Mouse (Mus musculus): ENCODE measurements around the gene Serinc5. TPM values are rescaled to one million over a fixed set of nuclear protein-coding genes. Genes with fewer than 3 reads are reported as not detected.

The Serinc5 gene
- polyA plus RNA-seq, 1 experiment, result 8.7 TPM

GRCm38 (mm10) chr13:92736516-92737300 is 125.8 kb downstream of the Serinc5 start:
- TF ChIP-seq GATA1 (IDR thresholded peaks at IDR 0.05; ENCODE audit: low read length), result no peak

DNA sequence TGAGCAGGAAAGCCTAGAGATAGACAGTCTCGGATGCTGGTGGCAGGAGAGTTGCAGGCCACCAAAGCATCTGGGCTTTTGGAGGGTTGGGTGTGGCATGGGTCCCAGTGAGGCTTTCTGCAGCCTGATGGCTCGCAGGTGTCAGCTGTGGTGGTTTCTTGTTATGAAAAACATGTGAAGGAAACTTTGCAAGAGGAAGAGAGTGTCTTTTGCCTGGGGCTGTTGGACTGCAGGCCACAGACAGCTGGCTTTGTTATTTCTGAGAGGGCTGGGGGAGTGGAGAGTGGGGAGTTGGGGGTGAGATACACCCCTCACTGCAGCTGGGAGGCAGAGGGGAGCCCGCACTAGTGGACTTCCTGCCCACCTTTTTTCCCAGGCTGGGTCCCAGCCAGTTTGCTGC is 127.9 kb downstream of the Serinc5 start:
- TF ChIP-seq GATA1 (IDR thresholded peaks at IDR 0.05; ENCODE audit: low read length), result no peak

- no peak for TF ChIP-seq GATA1 (IDR thresholded peaks at IDR 0.05; ENCODE audit: low read length)
Measured at GRCm38 (mm10) chr13:92739858-92740257, 129.0 kb downstream of the Serinc5 start.

DNA sequence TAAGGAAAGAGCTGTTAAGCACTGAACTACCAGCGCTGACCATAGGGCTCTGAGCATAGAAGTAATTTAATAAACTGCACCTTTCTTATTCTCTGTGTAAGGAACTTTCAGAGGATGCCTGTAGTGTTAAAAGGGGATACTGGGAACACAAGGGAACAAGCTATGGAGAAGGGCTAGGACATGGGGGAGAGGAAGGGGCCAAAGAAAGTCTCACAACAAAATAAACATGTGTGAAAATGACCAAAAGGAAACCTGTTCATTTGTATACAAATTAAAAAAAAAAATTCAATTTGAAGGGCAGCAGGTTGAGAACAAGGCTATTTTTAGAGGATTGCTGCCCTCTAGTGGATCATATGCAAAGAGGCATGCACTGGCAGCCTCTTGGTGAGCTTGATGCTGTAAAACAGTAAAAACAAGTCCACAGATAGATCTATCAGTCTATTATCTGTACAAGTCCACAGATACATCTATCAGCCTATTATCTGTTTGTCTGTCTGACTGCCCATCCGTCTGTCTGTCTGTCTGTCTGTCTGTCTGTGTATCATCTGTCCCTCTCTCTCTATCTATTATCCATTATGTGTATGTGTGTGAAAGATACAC is 129.9 kb downstream of the Serinc5 start:
- TF ChIP-seq GATA1 (IDR thresholded peaks at IDR 0.05; ENCODE audit: low read length), result no peak

DNA sequence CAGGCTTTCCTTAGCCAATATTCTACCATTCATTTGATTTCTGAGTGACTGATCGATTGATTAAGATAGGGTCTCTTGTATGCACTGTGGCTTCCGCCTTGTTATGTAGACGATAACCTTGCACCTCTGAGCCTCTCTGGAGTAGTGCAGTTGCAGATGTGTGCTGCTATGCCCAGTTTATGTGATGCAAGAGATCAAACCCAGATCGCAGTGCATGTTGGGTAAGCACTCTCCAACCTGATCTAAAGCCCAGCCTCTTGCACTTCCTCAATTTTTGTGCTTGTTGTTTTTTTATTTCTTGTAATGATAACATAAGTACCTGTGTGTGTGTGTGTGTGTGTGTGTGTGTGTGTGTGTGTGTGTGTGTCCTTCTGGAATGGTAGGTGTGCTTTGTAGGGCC is 132.0 kb downstream of the Serinc5 start:
- no peak for TF ChIP-seq GATA1 (IDR thresholded peaks at IDR 0.05; ENCODE audit: low read length)

DNA sequence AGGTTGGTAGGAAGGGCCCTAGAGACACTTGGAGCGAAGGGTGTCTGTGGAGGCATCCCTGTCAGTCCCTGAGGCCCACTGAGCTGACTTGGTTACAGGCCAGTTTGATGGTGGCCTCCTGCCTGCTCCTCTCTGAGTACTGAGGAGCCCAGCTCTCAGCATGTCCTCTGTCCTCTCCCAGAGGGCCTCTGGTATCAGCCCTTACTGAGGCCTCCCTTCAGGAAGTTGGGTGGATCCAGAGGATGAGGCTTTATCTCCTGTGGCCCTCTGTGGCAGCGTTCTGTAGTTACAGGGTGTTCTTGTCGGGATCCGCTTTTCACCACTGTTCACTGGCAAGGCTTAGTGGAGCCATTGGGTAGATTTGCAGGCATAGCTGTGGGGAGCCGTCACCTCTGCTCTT is 132.4 kb downstream of the Serinc5 start:
- TF ChIP-seq GATA1 (IDR thresholded peaks at IDR 0.05; ENCODE audit: low read length), result no peak

- TF ChIP-seq GATA1 (IDR thresholded peaks at IDR 0.05; ENCODE audit: low read length), result no peak
Measured at GRCm38 (mm10) chr13:92750976-92751518, 140.2 kb downstream of the Serinc5 start.

- no peak for TF ChIP-seq GATA1 (IDR thresholded peaks at IDR 0.05; ENCODE audit: low read length)
Measured at GRCm38 (mm10) chr13:92751726-92752565, 141.1 kb downstream of the Serinc5 start.

DNA sequence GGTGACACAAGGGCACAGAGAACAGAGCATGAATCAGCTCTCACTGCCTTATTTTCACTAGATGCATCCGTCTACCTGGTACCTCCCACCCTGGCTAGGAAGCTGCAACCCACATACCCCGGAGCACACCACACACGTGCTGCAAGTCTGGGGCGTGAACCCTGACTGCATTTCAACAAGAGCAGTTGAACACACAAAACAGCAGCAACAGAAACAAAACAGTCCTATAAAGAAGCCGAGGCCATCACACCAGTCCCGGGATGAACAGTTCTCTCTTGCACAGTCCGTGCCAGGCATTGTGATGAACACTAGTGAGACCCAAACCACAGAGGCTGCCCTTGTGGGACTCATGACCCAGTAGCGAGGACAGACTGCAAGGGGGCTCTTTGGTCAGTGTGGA is 142.8 kb downstream of the Serinc5 start:
- TF ChIP-seq GATA1 (IDR thresholded peaks at IDR 0.05; ENCODE audit: low read length), result no peak

GRCm38 (mm10) chr13:92755036-92755435 is 144.1 kb downstream of the Serinc5 start:
- TF ChIP-seq GATA1 (IDR thresholded peaks at IDR 0.05; ENCODE audit: low read length), result no peak

DNA sequence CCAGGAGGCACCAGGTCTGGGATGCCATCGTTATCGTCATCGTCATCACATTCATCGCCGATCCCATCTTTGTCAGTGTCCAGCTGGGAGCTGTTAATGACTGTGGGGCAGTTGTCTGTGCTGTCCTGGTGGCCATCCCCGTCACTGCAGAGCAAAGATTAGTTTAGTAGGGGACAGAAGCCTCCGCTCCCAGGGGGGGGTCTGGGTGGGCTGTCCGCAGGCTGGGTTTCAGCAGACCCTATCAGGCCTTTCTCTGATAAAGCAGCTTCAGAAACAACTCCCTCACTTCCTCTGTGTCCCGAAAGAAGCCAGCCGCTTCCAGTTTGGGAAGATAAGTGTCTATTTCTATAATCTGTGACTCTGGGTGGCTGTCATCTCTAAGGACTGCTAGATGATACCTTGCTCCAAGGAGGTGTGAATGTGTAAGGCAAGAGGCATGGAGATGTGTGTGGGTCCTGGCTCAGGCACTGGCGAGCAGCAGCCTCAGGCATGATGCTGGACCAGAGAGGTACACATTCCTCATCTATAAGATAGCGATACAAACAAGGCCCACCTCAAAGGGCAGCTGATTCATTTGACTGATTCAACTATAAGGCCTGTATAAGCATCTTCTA is 147.2 kb downstream of the Serinc5 start:
- no peak for TF ChIP-seq GATA1 (IDR thresholded peaks at IDR 0.05; ENCODE audit: low read length)

GRCm38 (mm10) chr13:92759096-92759495 is 148.2 kb downstream of the Serinc5 start:
- TF ChIP-seq GATA1 (IDR thresholded peaks at IDR 0.05; ENCODE audit: low read length), result no peak

DNA sequence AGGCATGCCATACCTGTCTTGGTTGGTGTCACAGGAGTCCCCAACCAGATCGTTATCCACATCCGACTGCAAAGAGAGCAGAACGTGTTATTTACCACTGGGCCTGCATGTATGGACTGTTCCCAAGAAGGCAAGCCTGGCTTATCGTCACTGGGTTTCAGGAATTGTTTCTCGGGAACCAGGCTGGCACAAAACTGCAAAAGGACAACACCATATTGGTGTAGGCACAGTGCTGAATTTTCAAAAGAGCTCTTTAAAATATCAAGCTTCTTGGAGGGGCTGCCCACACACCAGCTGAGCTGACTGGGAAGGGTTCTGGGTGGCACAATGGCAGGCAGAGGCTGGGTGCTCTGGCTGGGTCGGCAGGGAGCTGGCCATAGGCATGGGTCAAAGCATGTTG is 149.6 kb downstream of the Serinc5 start:
- TF ChIP-seq GATA1 (IDR thresholded peaks at IDR 0.05; ENCODE audit: low read length), result no peak

Other genes with a start within 250 kb of the Serinc5 start
- gene Ankrd34b, start 185.2 kb upstream of the Serinc5 start, polyA plus RNA-seq (2012), result not detected in 2 replicates
- gene Fam151b, start 127.1 kb upstream of the Serinc5 start, polyA plus RNA-seq (2012), result not detected in 2 replicates
- 0.84 and 1.1 TPM in 2 replicates for gene Zfyve16, start 80.2 kb upstream of the Serinc5 start, polyA plus RNA-seq (2012)
- gene Spz1, start 34.9 kb upstream of the Serinc5 start, polyA plus RNA-seq (2012), result not detected in 2 replicates
- gene Thbs4, start 183.7 kb downstream of the Serinc5 start, polyA plus RNA-seq (2012), result not detected in 2 replicates
- 1.5 and 2.3 TPM in 2 replicates for gene Mtx3, start 233.7 kb downstream of the Serinc5 start, polyA plus RNA-seq (2012)